Mouse (Mus musculus) spleen, adult 18-20 months (tissue): ENCODE data around the gene Magi1.

ENCODE experiments used
- DNase-seq, 2 experiments: peaks; one replicate each; pipeline ENCODE4 v3.0.0; 2022; ENCODE audit warnings: mixed read lengths in 2 of 2

Gene Magi1

GRCm38 (mm10) chr6:93871516-93871915, 412.2 kb downstream of the Magi1 start:
- DNase-seq = no peak

GRCm38 (mm10) chr6:93870023-93870422, 413.7 kb downstream of the Magi1 start:
- DNase-seq = no peak

GRCm38 (mm10) chr6:93862263-93862662, 421.5 kb downstream of the Magi1 start:
- DNase-seq = no peak

GRCm38 (mm10) chr6:93856783-93857182, 426.9 kb downstream of the Magi1 start:
- no peak for DNase-seq

- DNase-seq = no peak
Measured at GRCm38 (mm10) chr6:93855806-93856641, 427.7 kb downstream of the Magi1 start.

GRCm38 (mm10) chr6:93848942-93849790, 434.6 kb downstream of the Magi1 start:
- no peak for DNase-seq

GRCm38 (mm10) chr6:93845498-93845897, 438.2 kb downstream of the Magi1 start:
- DNase-seq = no peak

- no peak for DNase-seq
Measured at GRCm38 (mm10) chr6:93845080-93845479, 438.6 kb downstream of the Magi1 start.

GRCm38 (mm10) chr6:93844576-93844975, 439.1 kb downstream of the Magi1 start:
- no peak for DNase-seq

GRCm38 (mm10) chr6:93838398-93838797, 445.3 kb downstream of the Magi1 start:
- no peak for DNase-seq

GRCm38 (mm10) chr6:93836585-93836984, 447.1 kb downstream of the Magi1 start:
- DNase-seq = no peak

GRCm38 (mm10) chr6:93835211-93835610, 448.5 kb downstream of the Magi1 start:
- no peak for DNase-seq

GRCm38 (mm10) chr6:93828262-93828661, 455.5 kb downstream of the Magi1 start:
- DNase-seq = no peak

- DNase-seq = no peak
Measured at GRCm38 (mm10) chr6:93826875-93827274, 456.8 kb downstream of the Magi1 start.

GRCm38 (mm10) chr6:93822221-93822897, 461.4 kb downstream of the Magi1 start:
- DNase-seq = no peak

GRCm38 (mm10) chr6:93821512-93821911, 462.2 kb downstream of the Magi1 start:
- no peak for DNase-seq

- no peak for DNase-seq
Measured at GRCm38 (mm10) chr6:93819888-93820287, 463.8 kb downstream of the Magi1 start.

- no peak for DNase-seq
Measured at GRCm38 (mm10) chr6:93819282-93819681, 464.4 kb downstream of the Magi1 start.

- DNase-seq = no peak
Measured at GRCm38 (mm10) chr6:93818494-93818893, 465.2 kb downstream of the Magi1 start.

GRCm38 (mm10) chr6:93805407-93805936, 478.2 kb downstream of the Magi1 start:
- DNase-seq = no peak

GRCm38 (mm10) chr6:93802390-93802789, 481.3 kb downstream of the Magi1 start:
- DNase-seq = no peak

- DNase-seq = no peak
Measured at GRCm38 (mm10) chr6:93800465-93800864, 483.3 kb downstream of the Magi1 start.
